Mouse (Mus musculus) megakaryocyte progenitor cell, adult 5-6 weeks (primary cell): ENCODE measurements around the gene Tnrc6b. TPM values are rescaled to one million over a fixed set of nuclear protein-coding genes. Genes with fewer than 3 reads are reported as not detected.
"Not testable (repeated sequence)": the region's sequence is repeated elsewhere in the genome, so short reads cannot be mapped to it uniquely, and the experiment has no call there.

Experiments
- ATAC-seq: replicated peaks from 2 replicates; pipeline ENCODE4 v1.8.0; 2016; ENCODE audit warnings: mild to moderate bottlenecking, moderate TSS enrichment, inconsistent platforms; ENCODE audit not compliant: poor library complexity
- total RNA-seq, 2 experiments: library from RNA; stranded (forward) in 1 of 2; stranded (reverse) in 1 of 2; fragments of 157-497, 149-512 nt in 1 of 2; fragments of 200-1000 nt in 1 of 2; gene quantifications; 2 replicates each; pipeline versions ENCODE4 v1.2.3 to v1.2.4; 2015 to 2017

The Tnrc6b gene
- total RNA-seq, 2 experiments from 2014 or later: 46.5 to 46.6 TPM

- ATAC-seq: peak; percentile 73
Observed at GRCm38 (mm10) chr15:80839653-80840420, 128.7 kb downstream of the Tnrc6b start.

GRCm38 (mm10) chr15:80844262-80844661 lies 133.1 kb downstream of the Tnrc6b start:
- ATAC-seq: no peak

GRCm38 (mm10) chr15:80844926-80845325 lies 133.8 kb downstream of the Tnrc6b start:
- ATAC-seq: peak; percentile 64

- ATAC-seq: no peak
Observed at GRCm38 (mm10) chr15:80850004-80850403, 138.9 kb downstream of the Tnrc6b start.

- peak; percentile 34; the same call in 1 of the 2 replicates for ATAC-seq
Observed at GRCm38 (mm10) chr15:80850682-80851475, 139.8 kb downstream of the Tnrc6b start.

- no peak for ATAC-seq
Observed at GRCm38 (mm10) chr15:80852122-80852521, 141.0 kb downstream of the Tnrc6b start.

GRCm38 (mm10) chr15:80852527-80852926 lies 141.4 kb downstream of the Tnrc6b start:
- not testable (repeated sequence) for ATAC-seq

- ATAC-seq: no peak
Observed at GRCm38 (mm10) chr15:80859366-80859765, 148.3 kb downstream of the Tnrc6b start.

GRCm38 (mm10) chr15:80861302-80861701 lies 150.2 kb downstream of the Tnrc6b start:
- ATAC-seq: no peak

GRCm38 (mm10) chr15:80862027-80862426 lies 150.9 kb downstream of the Tnrc6b start:
- ATAC-seq: no peak

- not testable (repeated sequence) for ATAC-seq
Observed at GRCm38 (mm10) chr15:80868603-80869002, 157.5 kb downstream of the Tnrc6b start.

GRCm38 (mm10) chr15:80874726-80875125 lies 163.6 kb downstream of the Tnrc6b start:
- ATAC-seq: no peak

- no peak for ATAC-seq
Observed at GRCm38 (mm10) chr15:80876231-80876630, 165.1 kb downstream of the Tnrc6b start.

GRCm38 (mm10) chr15:80884095-80884494 lies 173.0 kb downstream of the Tnrc6b start:
- ATAC-seq: no peak

- no peak for ATAC-seq
Observed at GRCm38 (mm10) chr15:80886361-80887156, 175.4 kb downstream of the Tnrc6b start.

GRCm38 (mm10) chr15:80892341-80892740 lies 181.2 kb downstream of the Tnrc6b start:
- ATAC-seq: no peak

- ATAC-seq: peak; percentile 92
Observed at GRCm38 (mm10) chr15:80896741-80897140, 185.6 kb downstream of the Tnrc6b start.

- no peak for ATAC-seq
Observed at GRCm38 (mm10) chr15:80897911-80898310, 186.8 kb downstream of the Tnrc6b start.

- ATAC-seq: no peak
Observed at GRCm38 (mm10) chr15:80899806-80900205, 188.7 kb downstream of the Tnrc6b start.

- ATAC-seq: peak; percentile 46
Observed at GRCm38 (mm10) chr15:80901806-80902513, 190.8 kb downstream of the Tnrc6b start.
